Mouse (Mus musculus): ENCODE measurements at regions not wholly inside any gene's neighbourhood (a gene's known extent, or its start where the extent isn't known, plus 50 kb on each side); places are given as distances from the start of the nearest gene placed in this dataset.

- TF ChIP-seq CHD1 (IDR thresholded peaks at IDR 0.05; ENCODE audit: low read depth, low read length) (no peak), MYB (IDR thresholded peaks at IDR 0.05; ENCODE audit: low read depth, low read length) (no peak), TCF12 (IDR thresholded peaks at IDR 0.05; ENCODE audit: low read depth, low read length) (no peak), JUND (IDR thresholded peaks at IDR 0.05; ENCODE audit: low read depth, low read length) (no peak), MAX (IDR thresholded peaks at IDR 0.05; ENCODE audit: low read length) (no peak), BHLHE40 (IDR thresholded peaks at IDR 0.05; ENCODE audit: borderline replicate concordance, low read depth, low read length) (no peak), USF1 (IDR thresholded peaks at IDR 0.05; ENCODE audit: low read depth, low read length) (no peak), SMC3 (IDR thresholded peaks at IDR 0.05; ENCODE audit: low read depth, low read length) (no peak), ZNF384 (IDR thresholded peaks at IDR 0.05; ENCODE audit: low read depth, low read length) (no peak), ZMIZ1 (IDR thresholded peaks at IDR 0.05; ENCODE audit: low read depth, low read length) (no peak), UBTF (IDR thresholded peaks at IDR 0.05; ENCODE audit: borderline replicate concordance, insufficient read depth, low read depth, low read length) (no peak), POLR2AphosphoS2 (IDR thresholded peaks at IDR 0.05; ENCODE audit: low read length) (no peak)
- H3K27me3 ChIP-seq (ENCODE audit: control insufficient read depth in 1 of 2, insufficient read depth in 2 of 2, low read length in 2 of 2), result peaks cover 0 to 5% of the 10 kb centered on the region in 2 experiments; a peak in 3 of 4 replicates
- DNase-seq (ENCODE audit: low read depth, low spot score), result no peak
- H3K27ac ChIP-seq (ENCODE audit: control insufficient read depth, low read depth, low read length), result no peak overlapping the region
- no peak overlapping the region for H3K9ac ChIP-seq (ENCODE audit: control insufficient read depth, low read depth, low read length, poor library complexity, severe bottlenecking)
- no peaks in the 10 kb centered on the region for H3K79me2 ChIP-seq (ENCODE audit: control insufficient read depth, insufficient read depth, low read length, poor library complexity)
- no peaks in the 10 kb centered on the region for H3K9me3 ChIP-seq (replicated peaks; ENCODE audit: insufficient read depth, low read length)
- H3K36me3 ChIP-seq (ENCODE audit: control insufficient read depth in 1 of 2, insufficient read depth in 2 of 2, low read length in 2 of 2), result no peaks in the 10 kb centered on the region
- H3K4me3 ChIP-seq (ENCODE audit: control insufficient read depth in 1 of 2, insufficient read depth in 1 of 2, low read depth in 2 of 2, low read length in 2 of 2), result no peak overlapping the region
- H3K4me1 ChIP-seq (ENCODE audit: control insufficient read depth in 1 of 2, insufficient read depth in 2 of 2, low read length in 2 of 2), result no peaks in the 10 kb centered on the region
Observed at GRCm38 (mm10) chr2:75054474-75055186, 229.0 kb downstream of the Mtx2 start.

- Histone ChIP-seq H3K4me3 (ENCODE audit: control insufficient read depth in 1 of 2, insufficient read depth in 1 of 2, low read depth in 2 of 2, low read length in 2 of 2) (no peak overlapping the region), H3K9me3 (replicated peaks; ENCODE audit: insufficient read depth, low read length) (no peaks in the 10 kb centered on the region), H3K4me1 (ENCODE audit: control insufficient read depth in 1 of 2, insufficient read depth in 2 of 2, low read length in 2 of 2) (no peaks in the 10 kb centered on the region), H3K9ac (ENCODE audit: control insufficient read depth, low read depth, low read length, poor library complexity, severe bottlenecking) (no peak overlapping the region), H3K27me3 (ENCODE audit: control insufficient read depth in 1 of 2, insufficient read depth in 2 of 2, low read length in 2 of 2) (peaks cover 0 to 5% of the 10 kb centered on the region in 2 experiments; a peak in 3 of 4 replicates), H3K36me3 (ENCODE audit: control insufficient read depth in 1 of 2, insufficient read depth in 2 of 2, low read length in 2 of 2) (no peaks in the 10 kb centered on the region), H3K27ac (ENCODE audit: control insufficient read depth, low read depth, low read length) (no peak overlapping the region), H3K79me2 (ENCODE audit: control insufficient read depth, insufficient read depth, low read length, poor library complexity) (no peaks in the 10 kb centered on the region)
- DNase-seq (ENCODE audit: low read depth, low spot score), result peak; percentile 63
- TF ChIP-seq BHLHE40 (IDR thresholded peaks at IDR 0.05; ENCODE audit: borderline replicate concordance, low read depth, low read length) (peak; percentile 41; the same call in 1 of the 2 replicates), SMC3 (IDR thresholded peaks at IDR 0.05; ENCODE audit: low read depth, low read length) (peak; percentile 76), CHD2 (IDR thresholded peaks at IDR 0.05; ENCODE audit: low read length) (peak; percentile 59), CTCF (IDR thresholded peaks at IDR 0.05 in 2 of 3, conservative IDR thresholded peaks at IDR 0.05 in 1 of 3; ENCODE audit: control insufficient read depth in 1 of 3, insufficient read depth in 1 of 3, low read depth in 2 of 3, low read length in 3 of 3, poor library complexity in 1 of 3, severe bottlenecking in 1 of 3) (peak; percentile 48 to 83 (median 80)), MAX (IDR thresholded peaks at IDR 0.05; ENCODE audit: low read length) (no peak), MAZ (IDR thresholded peaks at IDR 0.05; ENCODE audit: low read depth, low read length) (0 out of 2 replicates have a peak, but pooled peaks have one; percentile 30), E2F4 (IDR thresholded peaks at IDR 0.05; ENCODE audit: borderline replicate concordance, low read depth, low read length) (no peak), KAT2A (conservative IDR thresholded peaks at IDR 0.05; ENCODE audit: low read depth, low read length) (no peak), TAL1 (IDR thresholded peaks at IDR 0.05; ENCODE audit: low read length) (no peak), ZC3H11A (IDR thresholded peaks at IDR 0.05; ENCODE audit: low read depth, low read length) (peak; percentile 50), EP300 (IDR thresholded peaks at IDR 0.05; ENCODE audit: low read depth in 1 of 2, low read length in 2 of 2) (no peak), RAD21 (IDR thresholded peaks at IDR 0.05; ENCODE audit: low read depth, low read length) (peak; percentile 63), ZMIZ1 (IDR thresholded peaks at IDR 0.05; ENCODE audit: low read depth, low read length) (no peak), USF1 (IDR thresholded peaks at IDR 0.05; ENCODE audit: low read depth, low read length) (no peak), POLR2AphosphoS5 (IDR thresholded peaks at IDR 0.05; ENCODE audit: borderline replicate concordance, low read depth, low read length) (no peak)
Observed at GRCm38 (mm10) chr2:75055187-75055543, 229.6 kb downstream of the Mtx2 start.

Data from MEL (cell line).